Mouse (Mus musculus) cerebellum, adult 2 months (tissue): ENCODE results near the gene Pkp1.

Source experiments
- CTCF ChIP-seq: fragments of 200-500 bp; IDR thresholded peaks from 2 replicates; pipeline ENCODE4 v1.5.1; 2011; ENCODE audit warnings: low read depth, mild to moderate bottlenecking, control low read depth, low read length, moderate library complexity, borderline replicate concordance; ENCODE audit not compliant: insufficient read depth
- POLR2A ChIP-seq: fragments of 200-500 bp; IDR thresholded peaks from 2 replicates; pipeline ENCODE4 v1.6.1; 2011; ENCODE audit warnings: low read length, control low read depth, borderline replicate concordance; ENCODE audit not compliant: insufficient read depth

DNA sequence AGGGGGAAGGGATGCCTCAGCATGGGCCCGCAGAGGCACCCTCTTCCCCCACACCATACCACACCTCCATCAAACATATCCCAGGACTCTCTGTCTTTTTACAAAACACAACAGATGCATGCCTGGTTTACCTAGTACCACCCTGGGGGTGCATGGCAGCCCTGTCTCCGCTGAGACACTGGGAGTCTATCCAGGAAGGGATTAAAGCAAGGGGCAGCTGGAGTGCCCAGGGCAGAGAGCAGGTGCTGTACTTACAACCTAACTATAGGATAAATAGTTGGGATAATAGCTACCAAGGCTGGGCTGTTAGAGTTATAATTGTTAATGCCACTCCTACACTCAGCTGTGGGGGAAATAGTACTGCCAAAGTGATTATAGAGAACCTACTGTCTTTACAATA lies 29.9 kb upstream of the Pkp1 start:
- TF ChIP-seq CTCF, result no peak
- no peak for TF ChIP-seq POLR2A
